Mouse (Mus musculus): Measurements from ENCODE around the gene Shoc2.

DNA sequence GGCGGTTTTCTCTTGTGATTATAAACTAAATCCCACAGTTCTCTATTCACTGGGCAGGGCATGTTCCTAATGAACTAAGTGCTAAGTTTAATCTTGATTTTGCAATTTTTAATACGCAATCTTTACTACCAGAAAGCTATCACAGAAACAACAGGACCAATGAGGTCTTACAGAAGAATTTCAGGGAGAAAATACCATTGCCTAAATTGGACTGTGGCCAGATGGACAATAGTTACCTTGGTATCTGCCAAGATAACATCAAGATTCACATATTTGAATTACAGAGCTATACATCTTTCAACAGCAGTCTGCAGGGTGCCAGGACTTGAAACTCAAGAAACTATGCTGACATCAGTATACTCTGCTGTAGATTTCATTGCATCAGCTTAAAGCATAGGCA lies 1.8 kb upstream of the Shoc2 start:
- TF ChIP-seq CTCF (IDR thresholded peaks at IDR 0.05; ENCODE audit: low read depth, low read length) (no peak), POLR2A (IDR thresholded peaks at IDR 0.05; ENCODE audit: borderline replicate concordance, low read depth, low read length) (no peak)

All from bone marrow macrophage, adult 2 months (primary cell).